Mouse (Mus musculus): ENCODE measurements around the gene Rab5if. TPM values are rescaled to one million over a fixed set of nuclear protein-coding genes. Genes with fewer than 3 reads are reported as not detected.

The Rab5if gene
- polyA plus RNA-seq, 1 experiment from 2014 or later: 173 TPM

DNA sequence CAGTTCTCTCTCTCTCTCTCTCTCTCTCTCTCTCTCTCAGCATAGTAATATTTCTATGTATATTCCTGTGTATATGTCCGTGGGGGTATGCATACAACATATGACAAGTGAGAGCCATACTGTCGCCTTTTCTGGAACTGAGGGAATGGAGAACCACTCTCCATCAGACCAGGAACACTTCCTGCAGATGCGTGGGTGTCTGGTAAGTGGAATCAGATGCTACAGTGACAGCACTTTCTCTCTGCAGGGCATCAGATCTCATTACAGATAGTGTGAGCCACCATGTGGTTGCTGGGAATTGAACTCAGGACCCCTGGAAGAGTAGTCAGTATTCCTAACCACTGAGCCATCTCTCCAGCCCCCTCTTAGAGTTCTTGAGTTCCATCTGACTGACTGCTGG is 25.6 kb downstream of the Rab5if start:
- no peak for ATAC-seq (replicated peaks; ENCODE audit: extremely low read depth, insufficient read depth, low FRiP score)
- no peaks in the 10 kb centered on the region for H3K27me3 ChIP-seq (ENCODE audit: control insufficient read depth, insufficient read depth, low read length)
- H3K4me3 ChIP-seq (ENCODE audit: low read length): no peak overlapping the region
- H3K4me1 ChIP-seq (ENCODE audit: control insufficient read depth, insufficient read depth, low read length): 0 out of 2 replicates have a peak, but pooled peaks cover 2% of the 10 kb centered on the region
- WGBS: 71% methylated on average over 3 of the region's 3 CpGs
- H3K9ac ChIP-seq (ENCODE audit: low read length): no peak overlapping the region
- no peak overlapping the region for H3K27ac ChIP-seq (ENCODE audit: low read length)
- no peaks in the 10 kb centered on the region for H3K9me3 ChIP-seq (replicated peaks; ENCODE audit: control insufficient read depth, low read length)
- H3K36me3 ChIP-seq (ENCODE audit: control insufficient read depth, insufficient read depth): no peaks in the 10 kb centered on the region
- no peak overlapping the region for H3K4me2 ChIP-seq (ENCODE audit: low read depth, low read length)

DNA sequence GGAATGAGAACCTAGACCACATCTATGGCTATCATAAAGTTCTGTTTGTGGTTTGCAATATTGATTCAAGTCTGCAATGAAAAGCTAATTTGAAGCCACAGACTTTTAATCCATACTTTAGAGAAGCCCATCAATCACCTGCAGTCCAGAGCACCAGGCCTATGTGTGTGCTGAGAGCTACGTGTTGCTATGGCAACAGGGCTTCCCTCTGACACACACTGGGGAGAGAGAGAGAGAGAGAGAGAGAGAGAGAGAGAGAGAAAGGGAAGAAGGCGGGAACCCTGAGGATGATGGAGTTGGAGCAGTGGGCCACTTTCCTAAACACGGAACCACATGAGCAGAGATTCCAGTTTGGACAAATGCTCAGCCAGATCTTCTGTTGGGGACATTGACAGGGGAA is 29.3 kb downstream of the Rab5if start:
- H3K36me3 ChIP-seq (ENCODE audit: control insufficient read depth, insufficient read depth): no peaks in the 10 kb centered on the region
- no peaks in the 10 kb centered on the region for H3K27me3 ChIP-seq (ENCODE audit: control insufficient read depth, insufficient read depth, low read length)
- H3K27ac ChIP-seq (ENCODE audit: low read length): no peak overlapping the region
- no peak overlapping the region for H3K4me2 ChIP-seq (ENCODE audit: low read depth, low read length)
- H3K9ac ChIP-seq (ENCODE audit: low read length): no peak overlapping the region
- no peaks in the 10 kb centered on the region for H3K4me1 ChIP-seq (ENCODE audit: control insufficient read depth, insufficient read depth, low read length)
- no peak overlapping the region for H3K4me3 ChIP-seq (ENCODE audit: low read length)
- no peak for ATAC-seq (replicated peaks; ENCODE audit: extremely low read depth, insufficient read depth, low FRiP score)
- WGBS: 57% methylated on average over 3 of the region's 3 CpGs
- no peaks in the 10 kb centered on the region for H3K9me3 ChIP-seq (replicated peaks; ENCODE audit: control insufficient read depth, low read length)

DNA sequence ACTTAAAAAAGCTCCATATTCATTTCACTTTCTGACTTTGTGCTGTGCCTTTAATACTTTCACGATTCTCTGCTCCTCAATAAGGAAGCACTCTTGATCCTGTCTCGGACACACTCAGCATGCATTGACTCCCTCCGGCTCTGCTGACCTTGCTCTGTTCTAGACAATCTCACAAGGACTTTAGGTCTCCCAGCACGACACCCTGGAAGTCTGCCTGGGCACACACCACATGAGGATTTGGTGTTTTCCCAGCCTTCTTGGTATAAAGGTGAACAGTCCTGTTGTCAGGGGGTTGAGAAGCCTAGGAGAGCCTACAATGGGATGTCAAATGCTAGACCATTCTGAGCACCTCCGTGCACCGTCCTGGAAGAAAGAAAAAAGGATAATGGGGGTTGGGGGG is 29.9 kb downstream of the Rab5if start:
- no peaks in the 10 kb centered on the region for H3K36me3 ChIP-seq (ENCODE audit: control insufficient read depth, insufficient read depth)
- H3K4me3 ChIP-seq (ENCODE audit: low read length): no peak overlapping the region
- H3K27me3 ChIP-seq (ENCODE audit: control insufficient read depth, insufficient read depth, low read length): no peaks in the 10 kb centered on the region
- 0 out of 2 replicates have a peak, but pooled peaks cover under 1% of the 10 kb centered on the region for H3K4me1 ChIP-seq (ENCODE audit: control insufficient read depth, insufficient read depth, low read length)
- no peak overlapping the region for H3K4me2 ChIP-seq (ENCODE audit: low read depth, low read length)
- H3K27ac ChIP-seq (ENCODE audit: low read length): no peak overlapping the region
- no peak for ATAC-seq (replicated peaks; ENCODE audit: extremely low read depth, insufficient read depth, low FRiP score)
- H3K9ac ChIP-seq (ENCODE audit: low read length): no peak overlapping the region
- WGBS: 61% methylated on average over 6 of the region's 6 CpGs
- H3K9me3 ChIP-seq (replicated peaks; ENCODE audit: control insufficient read depth, low read length): no peaks in the 10 kb centered on the region

DNA sequence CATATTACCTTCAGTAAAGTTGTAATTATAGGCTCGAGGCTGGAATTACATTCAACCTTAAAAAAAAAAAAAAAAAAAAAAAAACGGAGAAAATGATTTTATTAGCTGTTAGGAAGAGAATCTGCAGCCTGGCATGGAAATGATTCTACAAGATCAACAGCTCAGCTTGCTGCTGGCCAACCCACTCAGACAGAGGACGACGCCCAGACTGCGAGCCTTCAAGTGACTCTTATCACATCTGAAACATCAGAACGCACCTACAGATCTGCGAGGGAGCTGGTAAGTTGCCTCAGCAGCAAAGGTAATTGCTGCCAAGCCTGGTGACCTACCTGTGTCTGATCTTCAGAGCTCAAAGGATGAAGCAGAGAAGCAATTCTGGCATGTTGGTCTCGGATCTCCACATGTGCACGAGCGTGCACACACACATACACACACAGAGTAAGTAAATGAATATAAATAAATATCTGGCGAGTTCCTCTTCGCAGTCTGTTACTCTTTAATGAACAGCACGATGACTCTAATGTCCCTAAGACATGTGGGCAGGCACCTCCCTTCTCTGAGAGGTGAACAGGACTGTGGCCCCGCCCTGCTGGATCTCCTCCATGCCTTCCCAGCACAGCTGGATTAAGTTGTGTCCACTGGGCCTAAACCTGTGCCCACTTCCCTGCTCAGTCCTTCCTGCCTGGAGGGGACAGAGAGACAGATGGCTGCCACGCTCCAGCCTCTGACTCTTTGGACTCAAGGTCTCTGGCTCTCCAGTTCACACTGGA is 31.8 kb downstream of the Rab5if start:
- Histone ChIP-seq H3K36me3 (ENCODE audit: control insufficient read depth, insufficient read depth) (no peaks in the 10 kb centered on the region), H3K9ac (ENCODE audit: low read length) (no peak overlapping the region), H3K27me3 (ENCODE audit: control insufficient read depth, insufficient read depth, low read length) (no peaks in the 10 kb centered on the region), H3K4me1 (ENCODE audit: control insufficient read depth, insufficient read depth, low read length) (0 out of 2 replicates have a peak, but pooled peaks cover 6% of the 10 kb centered on the region), H3K9me3 (replicated peaks; ENCODE audit: control insufficient read depth, low read length) (no peaks in the 10 kb centered on the region), H3K27ac (ENCODE audit: low read length) (no peak overlapping the region), H3K4me2 (ENCODE audit: low read depth, low read length) (no peak overlapping the region), H3K4me3 (ENCODE audit: low read length) (no peak overlapping the region)
- 66% methylated on average over 15 of the region's 15 CpGs for WGBS
- no peak for ATAC-seq (replicated peaks; ENCODE audit: extremely low read depth, insufficient read depth, low FRiP score)

DNA sequence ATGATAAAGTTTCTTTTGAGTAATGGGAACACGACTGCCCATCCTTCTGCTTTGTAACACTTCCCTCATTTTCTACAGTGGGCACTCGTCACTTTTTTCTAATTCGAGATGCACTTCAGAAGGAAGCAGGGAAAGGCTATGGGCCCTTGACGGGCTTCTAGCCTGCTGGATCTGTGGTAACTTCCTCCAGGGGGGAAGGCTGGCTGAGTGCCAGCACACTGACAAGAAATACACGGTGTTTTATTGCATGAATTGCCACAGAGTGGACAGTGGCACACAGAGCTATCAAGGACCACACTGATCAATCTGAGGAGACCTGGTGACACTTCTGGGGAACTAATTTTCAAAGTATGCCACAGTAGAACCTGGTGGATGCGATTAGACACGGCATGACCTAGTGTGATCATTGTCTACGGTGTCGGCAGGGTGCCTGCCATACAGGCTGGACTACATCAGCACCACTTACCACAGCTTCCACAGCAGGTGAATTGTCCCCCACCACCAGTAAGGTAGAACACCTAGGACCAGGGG is 33.5 kb downstream of the Rab5if start:
- Histone ChIP-seq H3K4me1 (ENCODE audit: control insufficient read depth, insufficient read depth, low read length) (0 out of 2 replicates have a peak, but pooled peaks cover 6% of the 10 kb centered on the region), H3K4me3 (ENCODE audit: low read length) (no peak overlapping the region), H3K27ac (ENCODE audit: low read length) (no peak overlapping the region), H3K9ac (ENCODE audit: low read length) (no peak overlapping the region), H3K36me3 (ENCODE audit: control insufficient read depth, insufficient read depth) (no peaks in the 10 kb centered on the region), H3K27me3 (ENCODE audit: control insufficient read depth, insufficient read depth, low read length) (no peaks in the 10 kb centered on the region), H3K4me2 (ENCODE audit: low read depth, low read length) (no peak overlapping the region), H3K9me3 (replicated peaks; ENCODE audit: control insufficient read depth, low read length) (no peaks in the 10 kb centered on the region)
- no peak for ATAC-seq (replicated peaks; ENCODE audit: extremely low read depth, insufficient read depth, low FRiP score)
- 58% methylated on average over 9 of the region's 9 CpGs for WGBS

DNA sequence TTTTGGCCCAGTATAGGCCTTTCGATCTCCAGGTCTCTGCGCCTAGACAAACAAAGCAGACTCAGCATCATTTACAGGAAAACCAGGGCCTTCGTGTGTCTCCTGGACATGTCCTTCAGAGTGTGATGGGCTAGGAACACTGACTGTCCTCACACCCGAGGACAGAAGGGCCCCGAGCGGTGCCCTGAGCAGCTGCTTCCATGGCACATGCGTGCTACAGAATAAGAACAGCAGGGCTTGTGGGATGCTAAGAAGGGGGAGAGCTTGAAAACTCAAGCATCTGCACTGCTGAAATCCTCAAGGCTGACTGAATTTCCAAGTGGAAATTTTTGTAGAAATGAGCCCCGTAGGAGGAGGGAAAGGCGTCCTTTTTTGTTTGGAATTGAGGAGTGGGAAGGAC is 34.1 kb downstream of the Rab5if start:
- no peak overlapping the region for H3K4me3 ChIP-seq (ENCODE audit: low read length)
- H3K9ac ChIP-seq (ENCODE audit: low read length): no peak overlapping the region
- H3K27me3 ChIP-seq (ENCODE audit: control insufficient read depth, insufficient read depth, low read length): no peaks in the 10 kb centered on the region
- 0 out of 2 replicates have a peak, but pooled peaks cover 6% of the 10 kb centered on the region for H3K4me1 ChIP-seq (ENCODE audit: control insufficient read depth, insufficient read depth, low read length)
- no peaks in the 10 kb centered on the region for H3K9me3 ChIP-seq (replicated peaks; ENCODE audit: control insufficient read depth, low read length)
- WGBS: 84% methylated on average over 9 of the region's 9 CpGs
- H3K36me3 ChIP-seq (ENCODE audit: control insufficient read depth, insufficient read depth): no peaks in the 10 kb centered on the region
- H3K27ac ChIP-seq (ENCODE audit: low read length): no peak overlapping the region
- ATAC-seq (replicated peaks; ENCODE audit: extremely low read depth, insufficient read depth, low FRiP score): no peak
- H3K4me2 ChIP-seq (ENCODE audit: low read depth, low read length): no peak overlapping the region

DNA sequence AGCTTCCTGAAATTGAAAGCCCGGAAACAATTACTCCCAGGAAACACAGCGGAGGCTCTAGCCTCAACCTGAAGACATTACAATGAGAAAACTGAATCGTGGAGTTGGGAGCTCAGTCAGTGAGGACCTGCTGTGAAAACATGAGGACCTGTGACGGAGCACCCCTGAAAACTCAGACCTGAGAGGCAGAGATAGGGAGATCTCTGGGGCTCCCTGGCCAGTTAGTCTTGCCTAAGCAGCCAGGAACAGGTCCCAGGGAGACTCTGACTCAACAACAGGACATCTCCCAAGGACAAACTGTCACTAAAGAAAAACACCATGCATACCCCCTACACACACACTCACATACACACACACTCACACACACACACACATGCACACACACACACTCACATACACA is 35.4 kb downstream of the Rab5if start:
- Histone ChIP-seq H3K9me3 (replicated peaks; ENCODE audit: control insufficient read depth, low read length) (no peaks in the 10 kb centered on the region), H3K27me3 (ENCODE audit: control insufficient read depth, insufficient read depth, low read length) (no peaks in the 10 kb centered on the region), H3K9ac (ENCODE audit: low read length) (no peak overlapping the region), H3K36me3 (ENCODE audit: control insufficient read depth, insufficient read depth) (no peaks in the 10 kb centered on the region), H3K4me2 (ENCODE audit: low read depth, low read length) (no peak overlapping the region), H3K4me1 (ENCODE audit: control insufficient read depth, insufficient read depth, low read length) (0 out of 2 replicates have a peak, but pooled peaks cover 6% of the 10 kb centered on the region), H3K4me3 (ENCODE audit: low read length) (no peak overlapping the region), H3K27ac (ENCODE audit: low read length) (no peak overlapping the region)
- ATAC-seq (replicated peaks; ENCODE audit: extremely low read depth, insufficient read depth, low FRiP score): no peak
- 36% methylated on average over 4 of the region's 4 CpGs for WGBS

DNA sequence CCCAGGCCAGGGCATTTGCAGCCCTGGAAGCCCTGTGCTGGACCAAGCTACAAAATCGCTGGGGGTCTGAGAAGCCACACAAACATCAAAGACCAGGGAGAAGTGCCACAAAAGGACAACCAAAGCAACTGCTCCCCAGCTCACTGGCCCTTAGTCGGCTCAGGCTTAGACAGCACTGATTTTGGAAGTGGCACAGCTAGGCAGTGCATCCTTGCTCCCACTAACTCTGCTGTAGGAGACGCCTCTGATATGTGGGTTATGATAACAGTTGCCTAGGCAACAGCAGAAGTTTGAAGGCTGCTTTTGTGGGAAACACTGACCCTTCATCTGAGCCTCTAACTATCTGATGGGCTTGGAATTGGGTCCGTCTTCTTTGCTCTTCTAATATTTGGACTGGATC is 36.3 kb downstream of the Rab5if start:
- H3K36me3 ChIP-seq (ENCODE audit: control insufficient read depth, insufficient read depth): no peaks in the 10 kb centered on the region
- H3K4me1 ChIP-seq (ENCODE audit: control insufficient read depth, insufficient read depth, low read length): 0 out of 2 replicates have a peak, but pooled peaks cover 6% of the 10 kb centered on the region
- H3K9me3 ChIP-seq (replicated peaks; ENCODE audit: control insufficient read depth, low read length): no peaks in the 10 kb centered on the region
- no peak overlapping the region for H3K4me2 ChIP-seq (ENCODE audit: low read depth, low read length)
- H3K27ac ChIP-seq (ENCODE audit: low read length): no peak overlapping the region
- H3K4me3 ChIP-seq (ENCODE audit: low read length): no peak overlapping the region
- WGBS: 51% methylated on average over 4 of the region's 4 CpGs
- H3K9ac ChIP-seq (ENCODE audit: low read length): no peak overlapping the region
- no peaks in the 10 kb centered on the region for H3K27me3 ChIP-seq (ENCODE audit: control insufficient read depth, insufficient read depth, low read length)
- ATAC-seq (replicated peaks; ENCODE audit: extremely low read depth, insufficient read depth, low FRiP score): no peak; the same call in 1 of the 2 replicates

DNA sequence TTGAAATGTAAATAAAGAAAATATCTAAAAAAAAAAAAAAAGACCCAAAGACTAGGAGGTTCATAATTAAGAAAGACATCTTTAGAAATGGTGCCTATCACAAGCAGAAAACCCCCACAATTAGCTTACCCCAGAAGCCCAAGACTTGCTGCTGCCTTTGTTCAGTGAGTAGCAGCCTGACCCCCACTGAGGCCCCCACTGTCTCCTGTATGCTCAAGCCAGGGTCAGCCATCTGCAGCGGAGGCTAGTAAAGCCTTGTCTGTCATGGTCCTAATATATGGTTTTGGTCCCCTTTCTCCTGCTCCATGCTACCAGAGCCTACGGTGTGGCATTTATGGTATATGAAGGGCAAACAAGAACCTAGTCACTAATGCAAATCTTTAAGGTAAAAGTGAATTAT is 38.4 kb downstream of the Rab5if start:
- 0 out of 2 replicates have a peak, but pooled peaks cover 6% of the 10 kb centered on the region for H3K4me1 ChIP-seq (ENCODE audit: control insufficient read depth, insufficient read depth, low read length)
- H3K27me3 ChIP-seq (ENCODE audit: control insufficient read depth, insufficient read depth, low read length): no peaks in the 10 kb centered on the region
- H3K27ac ChIP-seq (ENCODE audit: low read length): no peak overlapping the region
- no peaks in the 10 kb centered on the region for H3K9me3 ChIP-seq (replicated peaks; ENCODE audit: control insufficient read depth, low read length)
- H3K4me2 ChIP-seq (ENCODE audit: low read depth, low read length): no peak overlapping the region
- no peak overlapping the region for H3K4me3 ChIP-seq (ENCODE audit: low read length)
- no peaks in the 10 kb centered on the region for H3K36me3 ChIP-seq (ENCODE audit: control insufficient read depth, insufficient read depth)
- H3K9ac ChIP-seq (ENCODE audit: low read length): no peak overlapping the region
- WGBS: 87% methylated on average over 2 of the region's 2 CpGs
- no peak for ATAC-seq (replicated peaks; ENCODE audit: extremely low read depth, insufficient read depth, low FRiP score)

Data from heart, embryonic 16.5 days (tissue).